Mouse (Mus musculus) layer of hippocampus, adult 11-12 months (tissue): ENCODE results near the gene Krt7.

Experiments used
- DNase-seq: peaks from one replicate; pipeline ENCODE4 v3.0.0; 2022; ENCODE audit warnings: low spot score

The Krt7 gene

GRCm38 (mm10) chr15:101376776-101377061, 34.1 kb upstream of the Krt7 start:
- DNase-seq = no peak

- no peak for DNase-seq
Observed at GRCm38 (mm10) chr15:101378646-101379045, 32.2 kb upstream of the Krt7 start.

GRCm38 (mm10) chr15:101381758-101382157, 29.1 kb upstream of the Krt7 start:
- no peak for DNase-seq

- DNase-seq = no peak
Observed at GRCm38 (mm10) chr15:101382811-101383210, 28.0 kb upstream of the Krt7 start.

GRCm38 (mm10) chr15:101384610-101385009, 26.2 kb upstream of the Krt7 start:
- DNase-seq = no peak

- no peak for DNase-seq
Observed at GRCm38 (mm10) chr15:101385064-101385463, 25.8 kb upstream of the Krt7 start.

GRCm38 (mm10) chr15:101387176-101387575, 23.7 kb upstream of the Krt7 start:
- no peak for DNase-seq

GRCm38 (mm10) chr15:101388034-101388541, 22.8 kb upstream of the Krt7 start:
- DNase-seq = no peak

GRCm38 (mm10) chr15:101390203-101390602, 20.6 kb upstream of the Krt7 start:
- no peak for DNase-seq

- no peak for DNase-seq
Observed at GRCm38 (mm10) chr15:101392251-101392650, 18.6 kb upstream of the Krt7 start.

- no peak for DNase-seq
Observed at GRCm38 (mm10) chr15:101394908-101395307, 15.9 kb upstream of the Krt7 start.

- no peak for DNase-seq
Observed at GRCm38 (mm10) chr15:101396466-101396865, 14.4 kb upstream of the Krt7 start.

GRCm38 (mm10) chr15:101396921-101397320, 13.9 kb upstream of the Krt7 start:
- no peak for DNase-seq

- no peak for DNase-seq
Observed at GRCm38 (mm10) chr15:101397683-101398082, 13.2 kb upstream of the Krt7 start.

- no peak for DNase-seq
Observed at GRCm38 (mm10) chr15:101398269-101398668, 12.6 kb upstream of the Krt7 start.

GRCm38 (mm10) chr15:101412188-101412587, 1.3 kb downstream of the Krt7 start:
- DNase-seq = no peak

- DNase-seq = no peak
Observed at GRCm38 (mm10) chr15:101413916-101414635, 3.2 kb downstream of the Krt7 start.

- DNase-seq = no peak
Observed at GRCm38 (mm10) chr15:101414807-101415565, 4.1 kb downstream of the Krt7 start.

GRCm38 (mm10) chr15:101418950-101419349, 8.1 kb downstream of the Krt7 start:
- DNase-seq = peak; percentile 13

GRCm38 (mm10) chr15:101420903-101421302, 10.1 kb downstream of the Krt7 start:
- peak; percentile 23 for DNase-seq

GRCm38 (mm10) chr15:101424914-101425313, 14.1 kb downstream of the Krt7 start:
- no peak for DNase-seq

GRCm38 (mm10) chr15:101436611-101437010, 25.8 kb downstream of the Krt7 start:
- DNase-seq = no peak

GRCm38 (mm10) chr15:101438555-101438954, 27.7 kb downstream of the Krt7 start, which contains the start of gene Krt87:
Gene Krt87, minus strand, starts transcription at chr15:101438804.
- DNase-seq = no peak
